Mouse (Mus musculus): ENCODE results near the gene Ccdc154. TPM values are rescaled to one million over a fixed set of nuclear protein-coding genes. Genes with fewer than 3 reads are reported as not detected.
A peak's percentile ranks its signal among the peaks of the same experiment; 100 is the strongest.

The Ccdc154 gene
- polyA plus RNA-seq, 1 experiment from 2014 or later = not detected

DNA sequence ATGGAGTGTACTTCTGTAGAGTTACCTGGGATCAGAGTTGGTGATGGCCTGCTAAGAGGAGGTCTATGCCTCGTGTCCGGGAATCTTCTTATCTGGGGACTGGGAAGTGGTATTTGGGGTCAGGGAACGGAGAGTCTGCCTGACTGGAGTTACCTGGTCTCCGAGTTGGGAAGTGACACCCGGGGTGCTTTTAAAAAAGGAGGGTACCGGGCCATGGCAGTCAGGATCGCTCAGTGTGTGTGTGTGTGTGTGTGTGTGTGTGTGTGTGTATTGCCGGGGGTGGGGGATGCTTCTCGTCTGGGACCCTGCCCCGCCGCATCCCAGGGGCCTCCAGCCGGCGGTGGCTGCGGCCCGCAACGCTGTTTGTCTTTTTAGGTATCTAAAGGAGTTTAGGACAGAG, 26.8 kb downstream of the Ccdc154 start:
- Histone ChIP-seq H3K36me3 (ENCODE audit: control insufficient read depth, insufficient read depth, low read length) (peaks cover 19% of the 10 kb centered on the region), H3K9me3 (ENCODE audit: control insufficient read depth, low read length) (no peaks in the 10 kb centered on the region), H3K4me1 (ENCODE audit: control insufficient read depth, insufficient read depth, low read length) (peaks cover 17% of the 10 kb centered on the region), H3K4me2 (ENCODE audit: low read depth, low read length) (peak overlapping the region; percentile 92), H3K9ac (ENCODE audit: low read depth, low read length) (peak overlapping the region; percentile 94), H3K27me3 (replicated peaks; ENCODE audit: control insufficient read depth, insufficient read depth, low read length) (no peaks in the 10 kb centered on the region), H3K27ac (replicated peaks; ENCODE audit: low read depth, low read length) (no peak overlapping the region), H3K4me3 (ENCODE audit: low read depth, low read length) (peak overlapping the region; percentile 98)
- WGBS = 0% methylated on average over 8 of the region's 16 CpGs
- ATAC-seq (ENCODE audit: low read depth) = no peak
- DNase-seq (ENCODE audit: low spot score) = no peak

DNA sequence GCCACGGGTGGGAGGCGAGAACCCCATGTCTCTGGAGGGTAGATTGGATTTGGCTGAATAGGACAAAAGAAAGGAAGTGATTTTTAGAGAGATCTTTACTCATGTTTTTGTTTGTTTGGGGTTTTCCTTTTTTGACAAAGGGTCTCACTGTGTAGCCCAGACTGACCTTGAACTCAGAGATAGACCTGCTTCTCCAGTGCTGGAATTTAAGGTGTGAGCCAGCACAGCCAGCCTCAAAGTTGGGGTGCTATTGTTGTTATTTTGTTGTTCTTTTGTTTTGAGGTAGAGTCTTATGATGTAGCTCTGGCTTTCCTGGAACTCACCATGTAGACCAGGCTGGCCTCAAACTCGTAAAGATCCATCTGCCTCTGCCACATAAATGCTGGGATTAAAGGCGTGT, 40.1 kb downstream of the Ccdc154 start:
- H3K4me2 ChIP-seq (ENCODE audit: low read depth, low read length) = no peak overlapping the region
- H3K27ac ChIP-seq (replicated peaks; ENCODE audit: low read depth, low read length) = no peak overlapping the region
- no peaks in the 10 kb centered on the region for H3K27me3 ChIP-seq (replicated peaks; ENCODE audit: control insufficient read depth, insufficient read depth, low read length)
- 89% methylated on average over 4 of the region's 4 CpGs for WGBS
- no peak for DNase-seq (ENCODE audit: low spot score)
- no peaks in the 10 kb centered on the region for H3K9me3 ChIP-seq (ENCODE audit: control insufficient read depth, low read length)
- no peak overlapping the region for H3K4me3 ChIP-seq (ENCODE audit: low read depth, low read length)
- no peak for ATAC-seq (ENCODE audit: low read depth)
- H3K9ac ChIP-seq (ENCODE audit: low read depth, low read length) = no peak overlapping the region
- no peaks in the 10 kb centered on the region for H3K4me1 ChIP-seq (ENCODE audit: control insufficient read depth, insufficient read depth, low read length)
- peaks cover 87% of the 10 kb centered on the region for H3K36me3 ChIP-seq (ENCODE audit: control insufficient read depth, insufficient read depth, low read length)

DNA sequence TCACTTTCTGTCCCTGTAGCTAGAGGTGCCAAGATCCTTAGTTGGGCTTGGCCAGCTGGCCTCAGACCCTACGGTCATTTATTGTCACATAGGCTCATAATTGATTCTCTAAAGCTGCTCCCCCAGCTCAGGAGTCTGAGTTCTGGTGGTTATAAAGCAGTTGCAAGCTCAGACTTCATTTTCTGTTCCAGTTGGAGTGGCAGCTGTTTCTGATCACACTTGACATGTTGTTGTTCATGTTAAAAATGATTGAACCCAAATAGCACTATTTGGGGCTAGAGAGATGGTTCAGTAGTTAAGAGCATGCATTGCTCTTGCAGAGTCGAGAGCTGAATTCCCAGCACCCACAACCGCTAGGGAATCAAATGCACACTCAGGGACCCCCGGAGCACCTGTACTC, 47.7 kb downstream of the Ccdc154 start:
- no peak overlapping the region for H3K27ac ChIP-seq (replicated peaks; ENCODE audit: low read depth, low read length)
- no peaks in the 10 kb centered on the region for H3K4me1 ChIP-seq (ENCODE audit: control insufficient read depth, insufficient read depth, low read length)
- no peaks in the 10 kb centered on the region for H3K27me3 ChIP-seq (replicated peaks; ENCODE audit: control insufficient read depth, insufficient read depth, low read length)
- H3K4me2 ChIP-seq (ENCODE audit: low read depth, low read length) = no peak overlapping the region
- H3K9me3 ChIP-seq (ENCODE audit: control insufficient read depth, low read length) = no peaks in the 10 kb centered on the region
- DNase-seq (ENCODE audit: low spot score) = no peak
- H3K36me3 ChIP-seq (ENCODE audit: control insufficient read depth, insufficient read depth, low read length) = peaks cover 87% of the 10 kb centered on the region
- 92% methylated on average over 4 of the region's 4 CpGs for WGBS
- ATAC-seq (ENCODE audit: low read depth) = no peak
- H3K9ac ChIP-seq (ENCODE audit: low read depth, low read length) = no peak overlapping the region
- no peak overlapping the region for H3K4me3 ChIP-seq (ENCODE audit: low read depth, low read length)

DNA sequence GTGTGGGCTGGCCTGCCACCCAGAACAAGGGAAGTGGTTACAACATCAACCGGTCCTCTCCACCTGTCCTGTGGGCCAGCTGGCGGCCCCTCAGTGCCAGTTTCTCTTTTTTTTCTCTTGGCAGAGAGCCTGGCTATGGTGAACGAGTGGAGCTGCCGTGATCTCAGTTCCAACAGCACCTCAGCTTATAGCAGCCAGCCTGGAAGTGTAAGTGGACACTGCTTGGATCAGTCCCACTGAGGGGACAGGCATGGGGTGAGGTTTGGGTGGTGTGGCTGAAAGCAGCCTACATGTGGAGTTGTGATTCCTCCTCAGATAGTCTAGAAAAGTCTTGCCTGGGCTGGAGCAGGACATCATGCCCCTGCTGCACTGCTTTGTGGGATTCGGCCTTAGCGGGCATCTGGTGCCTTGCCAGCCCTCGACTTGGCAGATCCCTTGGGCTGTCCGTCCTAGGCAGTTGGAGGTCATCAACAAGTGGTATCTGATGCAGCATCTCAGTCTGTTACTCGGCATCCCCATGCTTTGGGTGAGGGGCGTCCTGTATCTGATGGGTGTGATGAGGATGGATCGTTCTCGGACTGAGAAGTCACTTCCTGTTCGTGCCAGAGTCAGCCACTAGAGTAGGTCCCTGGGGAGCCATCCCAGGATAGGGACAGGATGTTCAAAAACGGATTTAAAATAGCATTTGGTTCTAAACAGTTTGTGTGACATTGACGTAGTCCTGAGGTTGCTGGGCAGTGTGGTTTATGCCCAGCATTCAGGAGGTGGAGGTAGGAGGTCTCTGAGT, 48.6 kb downstream of the Ccdc154 start:
- no peaks in the 10 kb centered on the region for H3K4me1 ChIP-seq (ENCODE audit: control insufficient read depth, insufficient read depth, low read length)
- 81% methylated on average over 15 of the region's 15 CpGs for WGBS
- ATAC-seq (ENCODE audit: low read depth) = no peak; the same call in 1 of the 2 replicates
- H3K4me3 ChIP-seq (ENCODE audit: low read depth, low read length) = no peak overlapping the region
- no peak overlapping the region for H3K9ac ChIP-seq (ENCODE audit: low read depth, low read length)
- no peak overlapping the region for H3K4me2 ChIP-seq (ENCODE audit: low read depth, low read length)
- H3K27me3 ChIP-seq (replicated peaks; ENCODE audit: control insufficient read depth, insufficient read depth, low read length) = no peaks in the 10 kb centered on the region
- DNase-seq (ENCODE audit: low spot score) = no peak
- H3K36me3 ChIP-seq (ENCODE audit: control insufficient read depth, insufficient read depth, low read length) = peaks cover 89% of the 10 kb centered on the region
- H3K27ac ChIP-seq (replicated peaks; ENCODE audit: low read depth, low read length) = no peak overlapping the region
- no peaks in the 10 kb centered on the region for H3K9me3 ChIP-seq (ENCODE audit: control insufficient read depth, low read length)

DNA sequence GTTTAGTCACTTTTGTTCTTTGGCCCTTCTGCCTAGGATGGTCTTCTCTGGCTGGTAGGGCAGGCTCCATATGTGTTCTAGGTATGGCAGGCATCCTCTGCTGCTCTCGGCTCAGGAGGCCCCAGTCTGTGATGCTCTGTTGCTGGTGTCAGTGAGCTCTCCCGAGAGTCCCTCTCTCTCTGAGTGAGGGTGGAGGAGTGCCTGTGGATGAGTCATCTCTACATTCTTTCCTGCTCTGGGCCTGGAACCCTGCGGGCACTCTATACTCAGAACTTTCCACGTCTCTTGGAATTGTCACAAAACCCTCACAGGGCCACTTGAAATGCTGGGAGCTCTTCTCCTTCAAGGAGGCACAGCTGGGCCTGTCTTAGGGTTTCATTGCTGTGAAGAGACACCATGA, 49.4 kb downstream of the Ccdc154 start:
- 81% methylated on average over 4 of the region's 4 CpGs for WGBS
- H3K4me2 ChIP-seq (ENCODE audit: low read depth, low read length) = no peak overlapping the region
- H3K36me3 ChIP-seq (ENCODE audit: control insufficient read depth, insufficient read depth, low read length) = peaks cover 89% of the 10 kb centered on the region
- ATAC-seq (ENCODE audit: low read depth) (no peak), DNase-seq (ENCODE audit: low spot score) (no peak)
- H3K4me1 ChIP-seq (ENCODE audit: control insufficient read depth, insufficient read depth, low read length) = no peaks in the 10 kb centered on the region
- H3K27ac ChIP-seq (replicated peaks; ENCODE audit: low read depth, low read length) = no peak overlapping the region
- no peak overlapping the region for H3K4me3 ChIP-seq (ENCODE audit: low read depth, low read length)
- H3K27me3 ChIP-seq (replicated peaks; ENCODE audit: control insufficient read depth, insufficient read depth, low read length) = no peaks in the 10 kb centered on the region
- H3K9ac ChIP-seq (ENCODE audit: low read depth, low read length) = no peak overlapping the region
- H3K9me3 ChIP-seq (ENCODE audit: control insufficient read depth, low read length) = no peaks in the 10 kb centered on the region

DNA sequence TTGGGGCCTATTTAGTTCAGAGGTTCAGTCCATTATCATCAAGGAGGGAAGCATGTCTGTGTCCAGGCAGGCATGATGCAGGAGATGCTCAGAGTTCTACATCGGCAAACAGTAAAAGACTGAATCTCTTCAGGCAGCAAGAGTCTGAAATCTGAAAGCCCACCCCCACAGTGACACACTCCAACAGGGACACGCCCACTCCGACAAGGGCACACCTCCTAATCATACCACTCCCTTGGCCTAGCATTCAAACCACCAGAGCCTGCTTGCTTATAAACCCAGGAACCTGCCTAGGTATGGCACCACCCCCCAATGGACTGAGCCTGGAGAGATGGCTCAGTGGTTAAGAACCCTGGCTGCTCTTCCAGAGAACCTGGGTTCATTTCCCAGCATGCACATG, 53.2 kb downstream of the Ccdc154 start:
- 82% methylated on average over 3 of the region's 3 CpGs for WGBS
- Histone ChIP-seq H3K4me2 (ENCODE audit: low read depth, low read length) (no peak overlapping the region), H3K36me3 (ENCODE audit: control insufficient read depth, insufficient read depth, low read length) (peaks cover 85% of the 10 kb centered on the region), H3K9ac (ENCODE audit: low read depth, low read length) (no peak overlapping the region), H3K27me3 (replicated peaks; ENCODE audit: control insufficient read depth, insufficient read depth, low read length) (no peaks in the 10 kb centered on the region), H3K9me3 (ENCODE audit: control insufficient read depth, low read length) (no peaks in the 10 kb centered on the region), H3K27ac (replicated peaks; ENCODE audit: low read depth, low read length) (no peak overlapping the region), H3K4me1 (ENCODE audit: control insufficient read depth, insufficient read depth, low read length) (no peaks in the 10 kb centered on the region), H3K4me3 (ENCODE audit: low read depth, low read length) (no peak overlapping the region)
- ATAC-seq (ENCODE audit: low read depth) = no peak
- DNase-seq (ENCODE audit: low spot score) = no peak

DNA sequence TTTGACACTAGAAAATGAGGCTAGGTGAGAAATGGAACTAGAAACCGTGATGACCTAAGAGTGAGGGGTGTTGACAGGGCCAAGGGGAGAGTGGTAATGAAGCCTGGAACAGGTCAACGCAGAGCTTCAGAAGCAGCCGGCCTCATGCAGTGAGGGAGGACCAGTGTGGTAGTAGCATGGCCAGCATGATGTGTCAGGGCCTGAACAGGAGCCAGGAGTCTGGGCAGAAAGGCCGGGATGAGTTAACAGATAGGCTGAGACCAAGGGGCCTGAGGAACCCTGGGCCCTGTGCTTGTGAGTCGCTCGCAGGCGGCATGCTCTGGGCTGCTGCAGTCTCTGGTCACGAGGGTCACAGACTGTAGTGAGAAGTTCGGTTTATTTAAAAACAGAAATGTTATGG, 56.7 kb downstream of the Ccdc154 start:
- Histone ChIP-seq H3K27me3 (replicated peaks; ENCODE audit: control insufficient read depth, insufficient read depth, low read length) (no peaks in the 10 kb centered on the region), H3K36me3 (ENCODE audit: control insufficient read depth, insufficient read depth, low read length) (peaks cover 58% of the 10 kb centered on the region), H3K27ac (replicated peaks; ENCODE audit: low read depth, low read length) (no peak overlapping the region), H3K9me3 (ENCODE audit: control insufficient read depth, low read length) (no peaks in the 10 kb centered on the region), H3K9ac (ENCODE audit: low read depth, low read length) (no peak overlapping the region), H3K4me3 (ENCODE audit: low read depth, low read length) (no peak overlapping the region), H3K4me2 (ENCODE audit: low read depth, low read length) (no peak overlapping the region), H3K4me1 (ENCODE audit: control insufficient read depth, insufficient read depth, low read length) (peaks cover 10% of the 10 kb centered on the region)
- ATAC-seq (ENCODE audit: low read depth) (no peak), DNase-seq (ENCODE audit: low spot score) (no peak)
- 88% methylated on average over 9 of the region's 9 CpGs for WGBS

DNA sequence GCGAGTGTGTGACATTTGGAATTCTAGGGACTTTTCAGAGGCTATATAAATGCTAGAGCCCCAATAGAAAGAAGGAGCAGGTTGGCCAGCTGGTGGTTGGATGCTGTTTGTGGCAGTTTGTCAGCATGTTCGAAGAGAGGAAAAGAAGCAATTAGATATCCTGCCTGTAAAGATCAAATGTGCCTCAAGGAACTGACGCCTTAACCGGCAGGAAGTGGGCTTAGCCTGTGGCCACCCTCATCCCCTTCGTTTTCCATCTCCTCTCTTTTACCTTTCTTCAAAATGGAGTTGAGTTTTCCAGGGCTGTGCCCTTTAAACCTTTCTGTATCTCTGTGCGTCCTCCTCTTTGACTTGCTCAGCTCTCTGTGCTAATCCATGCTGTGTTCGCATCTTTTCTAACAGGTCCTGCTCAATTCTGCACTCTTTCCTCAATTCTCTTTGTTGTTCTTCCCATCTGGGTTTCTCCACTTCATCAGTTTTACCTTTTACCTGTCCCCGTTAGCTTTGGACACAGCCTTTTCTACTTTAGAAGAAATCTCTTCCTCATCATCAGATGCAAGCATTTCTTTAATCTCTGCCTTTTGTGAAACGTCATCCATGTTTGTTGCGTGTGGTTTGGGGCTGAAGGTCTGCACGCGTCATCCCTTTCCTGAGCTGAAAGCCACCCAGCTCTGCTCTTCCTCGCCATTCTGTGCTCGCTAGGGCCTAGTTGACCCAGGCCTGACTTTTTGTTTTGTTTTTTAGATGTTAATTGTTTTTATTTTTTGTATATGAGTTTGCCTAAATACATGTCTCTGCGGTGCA, 57.4 kb downstream of the Ccdc154 start:
- no peak for ATAC-seq (ENCODE audit: low read depth)
- Histone ChIP-seq H3K27me3 (replicated peaks; ENCODE audit: control insufficient read depth, insufficient read depth, low read length) (no peaks in the 10 kb centered on the region), H3K9ac (ENCODE audit: low read depth, low read length) (no peak overlapping the region), H3K36me3 (ENCODE audit: control insufficient read depth, insufficient read depth, low read length) (peaks cover 53% of the 10 kb centered on the region), H3K4me2 (ENCODE audit: low read depth, low read length) (no peak overlapping the region), H3K4me1 (ENCODE audit: control insufficient read depth, insufficient read depth, low read length) (peaks cover 10% of the 10 kb centered on the region), H3K4me3 (ENCODE audit: low read depth, low read length) (no peak overlapping the region), H3K27ac (replicated peaks; ENCODE audit: low read depth, low read length) (no peak overlapping the region), H3K9me3 (ENCODE audit: control insufficient read depth, low read length) (no peaks in the 10 kb centered on the region)
- WGBS = 88% methylated on average over 15 of the region's 15 CpGs
- DNase-seq (ENCODE audit: low spot score) = no peak

Measured in embryonic facial prominence, embryonic 14.5 days (tissue).